Mouse (Mus musculus): ENCODE measurements around the gene Lgr4. TPM values are rescaled to one million over a fixed set of nuclear protein-coding genes. Genes with fewer than 3 reads are reported as not detected.

Gene Lgr4
- total RNA-seq, 2 experiments from 2014 or later, result 108 to 133 TPM

DNA sequence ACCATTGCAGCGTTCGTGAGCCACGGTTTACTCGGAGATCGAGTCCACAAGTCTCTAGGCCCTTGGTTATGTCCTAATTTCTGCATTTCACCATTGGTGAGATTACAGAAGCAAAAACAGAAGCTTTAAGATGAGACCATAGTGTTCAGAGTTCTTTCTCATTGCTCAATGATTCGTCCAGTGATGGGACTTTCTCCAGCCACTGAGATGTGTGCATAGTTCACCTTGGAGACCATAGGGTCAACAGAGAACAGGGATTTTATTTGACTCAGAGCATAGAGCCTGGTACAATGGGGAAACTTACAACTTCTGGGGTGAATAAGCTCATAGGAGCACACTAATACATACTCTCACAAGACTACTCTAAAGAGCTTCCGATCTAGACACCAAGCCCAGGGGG, 3.0 kb downstream of the Lgr4 start:
- no peak for DNase-seq (ENCODE audit: low spot score in 2 of 2)

DNA sequence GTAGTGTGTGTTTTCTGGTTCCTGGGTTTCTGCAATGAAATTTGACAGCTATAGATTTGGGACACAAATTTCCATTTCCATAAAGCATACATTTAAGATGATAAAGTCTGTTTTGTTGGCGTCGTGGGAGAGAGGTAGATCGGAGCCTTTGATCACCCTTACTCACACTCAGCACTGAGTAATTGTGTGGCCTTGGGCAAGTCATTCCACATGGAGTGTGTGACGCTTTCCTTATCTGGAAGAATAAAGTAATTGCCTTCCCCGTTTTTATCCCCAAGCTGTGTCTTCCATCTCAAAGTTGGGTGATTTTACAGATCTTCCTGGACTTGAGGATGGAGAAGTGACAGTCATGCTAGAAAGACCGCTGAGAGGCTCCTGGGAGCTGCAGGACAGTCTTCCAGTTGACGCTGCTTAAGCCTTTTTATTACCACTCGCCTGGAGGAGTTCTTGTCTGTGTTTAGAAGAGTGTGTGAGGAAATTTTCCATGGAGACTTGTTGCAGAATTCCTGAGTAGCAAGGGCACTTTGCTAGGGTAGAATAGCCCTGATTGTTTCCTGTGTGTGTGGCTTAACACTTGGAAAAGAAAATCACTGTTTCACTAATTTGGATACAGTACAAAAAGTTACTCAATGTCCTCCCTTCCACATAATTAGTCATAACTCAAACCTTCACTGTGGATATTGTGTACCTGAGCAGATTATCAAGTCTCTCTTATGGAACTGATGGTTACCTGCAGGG, 4.0 kb downstream of the Lgr4 start:
- no peak for DNase-seq (ENCODE audit: low spot score in 2 of 2)

DNA sequence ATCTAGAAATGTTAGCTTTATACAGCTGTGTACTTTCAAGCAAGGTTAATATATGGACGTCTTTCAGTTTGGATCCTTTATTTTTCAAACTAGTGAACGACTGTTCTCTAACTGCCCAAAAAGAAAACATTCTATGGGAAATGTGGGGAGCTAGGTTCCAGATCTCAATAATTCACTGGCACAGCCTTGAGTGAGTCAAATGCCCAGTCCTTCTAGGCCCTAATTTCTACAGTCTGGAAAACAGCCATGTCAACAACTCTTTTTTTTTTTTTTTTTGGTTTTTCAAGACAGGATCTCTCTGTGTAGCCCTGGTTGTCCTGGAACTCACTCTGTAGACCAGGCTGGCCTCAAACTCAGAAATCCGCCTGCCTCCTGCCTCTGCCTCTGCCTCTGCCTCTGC, 4.9 kb downstream of the Lgr4 start:
- DNase-seq (ENCODE audit: low spot score in 2 of 2), result no peak

DNA sequence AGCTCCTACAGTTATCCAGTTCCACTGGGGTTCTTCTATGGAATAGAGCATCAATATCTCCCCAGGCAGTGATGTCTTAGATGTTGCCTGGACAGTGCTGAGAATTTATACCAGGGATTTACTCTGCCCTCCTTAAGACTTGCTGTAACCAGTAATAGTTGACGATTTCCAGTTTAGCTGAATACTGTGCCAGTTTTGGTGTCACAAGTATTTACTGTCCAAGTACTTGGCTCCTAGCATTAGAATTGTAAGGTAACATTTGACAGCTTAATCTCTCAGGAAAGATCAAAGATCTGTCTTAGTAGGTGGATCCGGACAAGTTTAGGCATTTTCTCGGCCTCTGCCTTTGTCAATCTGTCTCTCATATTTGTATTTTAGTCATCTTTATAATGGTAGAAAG, 5.6 kb downstream of the Lgr4 start:
- DNase-seq (ENCODE audit: low spot score in 2 of 2), result no peak

DNA sequence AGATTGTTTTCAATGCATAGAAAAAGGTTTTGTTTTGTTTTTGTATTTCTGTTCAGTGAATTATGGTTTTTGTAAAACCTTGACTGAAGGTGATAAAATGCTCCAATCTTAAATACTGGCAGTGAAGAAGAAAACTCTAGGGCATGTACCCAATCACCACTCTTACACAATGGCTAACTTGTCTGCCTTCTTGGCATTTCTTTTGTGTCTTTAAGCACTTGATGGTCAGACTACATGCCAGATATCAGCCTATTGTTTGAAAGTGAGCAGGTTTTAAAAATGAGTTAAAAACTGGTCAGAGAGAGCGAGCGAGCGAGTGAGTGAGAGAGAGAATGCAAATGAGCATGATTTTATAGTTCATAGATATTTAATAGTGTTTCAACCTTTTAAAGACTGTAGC, 6.5 kb downstream of the Lgr4 start:
- DNase-seq (ENCODE audit: low spot score in 2 of 2), result no peak

DNA sequence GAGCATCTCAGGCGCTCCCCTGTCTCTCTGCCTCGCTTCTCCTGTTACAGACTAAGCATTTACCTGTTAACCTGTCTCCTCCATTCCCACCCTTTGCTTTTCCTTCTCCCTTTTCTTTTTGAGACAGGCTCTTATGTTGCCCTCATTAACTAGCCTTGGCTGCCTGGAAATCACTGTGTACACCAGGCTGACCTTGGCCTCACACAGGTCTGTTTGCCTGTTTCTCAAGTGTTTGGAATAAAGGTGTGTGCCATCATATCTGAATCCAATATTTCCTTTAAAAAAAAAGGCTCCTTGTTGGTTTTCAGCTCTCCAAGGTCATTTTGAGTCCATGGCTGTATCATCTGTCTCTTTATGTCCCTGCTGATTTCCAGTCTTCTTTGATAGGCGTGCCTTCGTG, 9.5 kb downstream of the Lgr4 start:
- no peak for DNase-seq (ENCODE audit: low spot score in 2 of 2)

DNA sequence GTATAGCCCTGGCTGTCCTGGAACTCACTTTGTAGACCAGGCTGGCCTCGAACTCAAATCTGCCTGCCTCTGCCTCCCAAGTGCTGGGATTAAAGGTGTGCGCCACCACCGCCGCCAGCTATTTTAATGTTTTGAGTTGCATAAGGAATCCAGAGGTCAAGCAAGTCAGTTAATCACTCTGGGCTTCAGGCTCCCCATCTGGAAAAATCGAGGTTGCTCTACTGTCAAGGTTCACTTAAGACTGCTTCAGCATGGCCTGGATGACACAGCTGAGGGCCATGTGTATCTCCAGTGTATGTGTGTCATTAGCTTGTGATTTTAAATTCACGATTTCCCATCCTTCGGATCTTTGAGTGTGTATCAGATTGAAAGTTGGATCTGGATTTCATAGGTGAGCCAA, 10.0 kb downstream of the Lgr4 start:
- DNase-seq (ENCODE audit: low spot score in 2 of 2), result no peak

DNA sequence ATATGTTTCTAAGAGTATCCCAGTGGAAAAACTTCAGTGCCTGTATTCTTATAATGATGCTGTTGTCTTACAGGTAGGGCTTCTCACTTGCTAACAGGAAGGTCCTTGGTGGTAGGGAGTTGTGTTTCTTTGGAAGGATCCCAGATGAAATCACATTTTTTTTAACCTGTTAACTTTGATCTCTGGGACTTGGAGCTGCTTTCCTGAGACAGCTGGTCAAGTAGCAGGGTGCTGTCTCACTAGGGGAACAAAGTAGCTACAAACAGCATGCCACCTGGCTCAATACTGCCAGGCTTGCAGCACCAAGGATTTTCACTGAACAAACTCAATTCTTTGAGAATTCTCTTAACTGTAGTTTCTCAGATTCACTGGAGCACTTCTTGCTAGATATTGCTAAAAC, 10.4 kb downstream of the Lgr4 start:
- DNase-seq (ENCODE audit: low spot score in 2 of 2), result no peak

DNA sequence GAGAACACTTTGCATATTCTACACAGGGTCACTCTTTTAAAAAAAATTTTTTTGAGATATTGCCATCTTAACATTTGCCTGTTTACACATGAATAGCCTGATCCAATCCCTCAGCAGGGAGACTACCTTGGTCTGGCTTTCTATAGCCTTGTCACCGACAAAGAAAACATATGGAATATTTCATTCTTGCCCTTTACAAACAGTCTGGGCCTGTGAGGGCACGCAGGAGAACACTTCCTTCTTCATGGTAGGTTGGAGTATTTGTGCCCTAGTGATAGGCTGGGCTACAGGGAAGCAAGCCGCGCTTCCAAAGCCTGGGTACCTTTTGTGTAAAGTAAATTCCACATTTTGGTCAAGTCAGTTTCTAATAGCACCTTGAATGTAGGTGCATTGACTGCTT, 11.3 kb downstream of the Lgr4 start:
- DNase-seq (ENCODE audit: low spot score in 2 of 2), result no peak

DNA sequence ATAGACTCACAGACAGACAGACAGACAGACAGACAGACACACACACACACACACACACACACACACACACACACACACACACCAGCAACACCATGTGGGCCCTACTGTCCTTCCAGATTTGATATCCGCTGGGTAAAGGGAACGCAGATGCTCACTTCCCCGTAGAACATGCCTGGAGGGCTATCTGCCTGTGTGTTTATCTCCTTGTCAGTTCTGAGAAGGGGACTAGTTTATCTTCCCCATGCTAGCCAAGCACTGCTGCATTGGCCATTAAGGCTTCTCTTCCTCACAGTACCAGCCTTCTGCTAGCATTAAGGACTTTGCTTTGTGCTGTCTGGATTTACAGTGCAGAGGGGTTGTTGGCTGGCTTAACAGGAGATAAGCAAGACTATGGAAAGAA, 11.8 kb downstream of the Lgr4 start:
- no peak for DNase-seq (ENCODE audit: low spot score in 2 of 2)

DNA sequence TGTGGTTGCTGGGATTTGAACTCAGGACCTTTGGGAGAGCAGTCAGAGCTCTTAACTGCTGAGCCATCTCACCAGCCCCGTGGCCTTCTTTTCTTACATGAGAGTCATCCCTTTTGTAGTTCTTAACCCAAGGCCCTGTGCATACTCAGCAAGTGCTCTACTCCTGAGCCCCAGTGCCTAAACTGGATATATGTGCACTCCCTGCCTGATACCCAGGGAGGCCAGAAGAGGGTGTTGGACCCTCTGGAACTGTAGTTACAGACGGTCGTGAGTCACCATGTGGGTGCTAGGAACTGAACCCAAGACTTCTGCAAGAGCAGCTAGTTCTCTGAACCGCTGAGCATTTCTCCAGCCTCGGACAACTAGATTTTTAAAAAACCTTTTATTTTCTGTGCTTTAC, 12.9 kb downstream of the Lgr4 start:
- DNase-seq (ENCODE audit: low spot score in 2 of 2), result no peak

DNA sequence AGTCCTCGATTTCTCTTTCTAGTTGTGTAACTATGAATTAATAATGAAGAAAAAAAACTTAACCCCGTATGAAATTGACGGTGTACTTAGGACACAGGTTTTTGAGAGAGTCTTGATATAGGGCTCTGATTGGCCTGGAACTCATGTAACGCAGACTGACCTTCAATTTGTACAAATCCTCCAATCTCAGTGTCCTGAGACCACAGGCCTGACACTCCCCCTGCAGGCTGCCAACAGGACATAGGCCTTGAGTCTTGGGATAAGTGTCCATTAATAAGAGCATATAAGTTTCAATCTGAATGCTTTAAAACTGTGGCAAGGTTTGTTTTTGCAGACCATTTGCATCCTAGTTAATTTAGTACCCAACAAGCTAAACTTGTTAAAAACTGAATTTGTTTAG, 13.3 kb downstream of the Lgr4 start:
- no peak for DNase-seq (ENCODE audit: low spot score in 2 of 2)

DNA sequence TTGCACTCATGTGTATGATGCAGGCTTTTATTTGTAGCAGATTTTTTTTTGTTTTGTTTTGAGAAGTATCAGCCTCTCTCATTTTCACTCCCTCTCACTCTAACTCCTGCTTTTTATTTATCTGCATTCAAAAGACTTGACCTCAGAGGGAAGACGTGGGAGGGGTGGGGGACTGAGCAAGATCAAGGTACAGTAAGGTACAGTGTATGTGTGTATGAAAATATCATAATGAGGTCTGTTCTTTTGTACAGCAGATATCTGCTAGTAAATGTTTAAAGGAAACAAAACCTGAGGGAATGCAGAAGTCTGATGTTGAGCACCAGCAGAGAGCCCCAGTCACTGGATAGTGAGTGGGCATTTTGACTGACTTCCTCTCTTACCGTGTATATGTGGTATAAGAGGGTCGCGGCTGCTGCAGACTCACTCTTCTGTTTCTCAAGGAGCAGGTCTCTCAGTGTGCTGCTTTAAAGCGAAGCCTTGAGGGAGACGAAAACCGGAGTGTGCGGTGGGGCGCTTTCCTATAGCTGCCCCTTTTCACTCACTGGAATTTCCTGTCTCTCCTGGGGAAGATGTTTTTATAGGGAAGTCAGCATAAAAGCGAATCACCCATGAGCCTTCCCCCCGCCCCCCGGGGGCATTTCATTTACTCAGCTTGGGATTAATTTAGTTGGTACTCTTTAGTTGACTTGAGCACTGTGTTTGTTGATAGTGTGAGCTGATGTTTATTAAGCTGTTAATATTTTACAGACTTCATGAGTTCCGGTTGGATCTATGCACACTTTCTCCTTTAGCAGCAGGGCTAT, 14.7 kb downstream of the Lgr4 start:
- DNase-seq (ENCODE audit: low spot score in 2 of 2), result no peak

DNA sequence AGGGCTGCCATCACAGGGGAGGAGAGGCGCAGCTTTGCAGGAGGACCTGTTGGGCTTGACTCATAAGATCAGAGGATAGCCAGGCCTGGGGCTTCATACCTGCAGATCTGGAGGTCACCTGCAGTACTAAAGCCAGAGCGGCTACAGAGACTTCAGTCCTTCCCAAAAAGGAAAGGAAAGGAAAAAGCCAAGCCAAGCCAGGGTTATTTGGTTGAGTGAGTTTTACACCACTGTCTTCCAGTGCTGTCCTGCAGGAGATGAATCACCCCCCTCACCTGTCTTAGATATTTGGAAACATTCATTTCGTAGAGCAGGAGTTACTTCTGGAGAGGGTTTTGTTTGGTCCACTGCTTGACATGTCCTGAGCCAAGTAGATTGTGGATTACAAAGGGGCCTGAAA, 15.7 kb downstream of the Lgr4 start:
- no peak for DNase-seq (ENCODE audit: low spot score in 2 of 2)

DNA sequence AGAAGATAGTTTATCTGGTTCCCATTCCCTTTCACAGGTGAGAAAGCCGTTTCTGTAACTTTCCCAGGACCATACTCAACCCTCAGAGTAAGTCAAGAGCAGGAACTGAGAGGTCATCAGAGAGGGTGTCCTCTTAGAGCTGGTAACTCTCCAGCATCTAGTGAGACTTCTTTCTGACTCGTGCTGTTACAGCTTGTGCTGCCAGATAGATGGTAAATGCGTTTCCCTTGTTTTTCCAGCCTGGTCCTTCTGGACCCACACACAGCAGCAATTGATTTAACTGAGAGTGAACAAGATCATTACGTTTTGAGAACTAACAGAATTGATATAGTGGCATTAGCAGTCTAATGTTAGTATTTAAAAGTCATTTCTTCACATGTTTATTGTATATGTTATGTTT, 16.6 kb downstream of the Lgr4 start:
- DNase-seq (ENCODE audit: low spot score in 2 of 2), result no peak

DNA sequence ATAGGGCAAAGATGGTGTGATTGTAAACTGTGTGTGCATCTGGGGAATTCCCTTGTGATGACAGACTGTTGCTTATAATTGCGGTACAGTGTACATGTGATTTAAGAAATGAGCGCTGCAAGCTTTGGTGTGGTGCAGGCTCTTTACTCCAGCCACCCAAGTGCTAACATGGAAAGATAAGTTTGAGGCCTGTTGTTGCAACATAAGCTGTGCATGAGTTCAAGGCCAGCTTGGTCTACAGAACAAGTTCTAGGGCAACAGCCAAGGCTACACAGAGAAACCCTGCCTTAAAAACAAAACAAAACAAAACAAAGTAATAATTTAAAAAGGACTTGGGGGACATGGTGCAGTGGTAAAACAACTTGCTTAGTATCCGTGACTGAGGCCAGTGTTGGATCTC, 17.7 kb downstream of the Lgr4 start:
- DNase-seq (ENCODE audit: low spot score in 2 of 2), result no peak

DNA sequence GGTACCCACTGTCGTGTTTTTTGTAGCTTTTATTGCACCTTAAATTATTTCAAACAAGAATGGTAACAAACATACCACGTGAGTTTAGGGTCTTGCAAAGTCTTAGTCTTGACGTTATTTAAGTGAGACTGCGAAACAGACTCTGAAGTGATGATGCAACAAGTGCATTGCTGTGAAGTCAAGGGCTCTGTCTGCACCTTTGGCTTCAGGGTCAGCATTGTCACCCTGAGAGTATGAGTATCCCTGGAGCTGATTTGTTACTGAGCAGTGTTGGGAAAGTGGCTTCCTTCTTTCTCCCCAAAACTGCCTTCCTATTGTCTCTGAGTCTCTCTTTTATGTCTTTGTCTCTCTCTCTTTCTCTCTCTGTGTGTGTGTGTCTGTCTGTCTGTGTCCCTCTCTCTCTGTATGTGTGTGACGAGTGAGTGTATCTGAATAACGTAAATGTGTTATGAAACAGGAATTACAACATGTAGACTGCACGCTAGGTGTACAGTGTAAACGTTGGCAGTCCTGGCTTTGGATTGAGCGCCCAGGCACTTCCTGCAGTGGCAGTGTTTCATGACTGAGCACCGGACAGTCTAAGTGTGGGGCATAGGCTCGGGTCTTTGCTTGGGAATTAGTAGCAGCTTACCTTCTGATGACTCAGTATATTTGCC, 18.4 kb downstream of the Lgr4 start:
- no peak for DNase-seq (ENCODE audit: low spot score in 2 of 2)

DNA sequence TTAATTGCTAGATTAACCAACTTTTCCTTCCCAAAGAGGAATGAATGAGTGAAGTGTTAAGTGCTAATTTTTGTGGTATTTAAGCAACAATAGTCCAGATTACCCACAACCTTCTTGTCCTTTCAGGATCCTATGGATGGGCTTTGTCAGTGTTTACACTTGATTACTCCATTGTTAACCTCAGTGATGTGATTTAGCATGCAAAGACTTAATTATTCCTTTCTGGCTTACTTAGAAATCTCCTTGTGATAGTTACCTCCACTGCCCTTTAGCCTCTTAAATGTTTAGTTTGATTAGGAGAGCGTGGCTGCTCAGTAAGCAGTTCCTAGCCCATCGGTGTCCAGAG, 18.9 kb downstream of the Lgr4 start:
- no peak for DNase-seq (ENCODE audit: low spot score in 2 of 2)

DNA sequence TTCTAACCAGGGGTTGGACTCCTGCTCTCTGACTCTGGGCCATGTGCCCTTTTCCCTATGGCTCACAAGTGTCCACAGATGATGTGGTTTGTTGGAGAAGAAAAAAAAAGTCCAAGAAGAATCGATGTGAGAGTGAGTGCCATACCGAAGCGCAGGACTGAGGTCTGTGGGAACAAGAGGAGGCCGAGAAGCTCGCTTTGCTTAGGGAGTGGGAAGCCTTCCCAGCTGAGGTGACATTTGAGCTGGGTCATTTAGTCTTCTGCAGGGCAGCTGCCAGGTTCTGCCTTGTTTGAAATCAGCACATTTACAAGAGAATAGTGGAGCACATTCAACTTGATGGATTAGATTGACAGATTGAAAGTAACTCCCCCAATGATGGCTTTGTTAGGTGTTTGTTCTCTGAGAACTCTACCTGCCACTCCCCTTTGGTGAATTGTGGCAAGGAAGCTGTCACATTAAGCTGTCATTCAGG, 24.6 kb downstream of the Lgr4 start:
- no peak for DNase-seq (ENCODE audit: low spot score in 2 of 2)

DNA sequence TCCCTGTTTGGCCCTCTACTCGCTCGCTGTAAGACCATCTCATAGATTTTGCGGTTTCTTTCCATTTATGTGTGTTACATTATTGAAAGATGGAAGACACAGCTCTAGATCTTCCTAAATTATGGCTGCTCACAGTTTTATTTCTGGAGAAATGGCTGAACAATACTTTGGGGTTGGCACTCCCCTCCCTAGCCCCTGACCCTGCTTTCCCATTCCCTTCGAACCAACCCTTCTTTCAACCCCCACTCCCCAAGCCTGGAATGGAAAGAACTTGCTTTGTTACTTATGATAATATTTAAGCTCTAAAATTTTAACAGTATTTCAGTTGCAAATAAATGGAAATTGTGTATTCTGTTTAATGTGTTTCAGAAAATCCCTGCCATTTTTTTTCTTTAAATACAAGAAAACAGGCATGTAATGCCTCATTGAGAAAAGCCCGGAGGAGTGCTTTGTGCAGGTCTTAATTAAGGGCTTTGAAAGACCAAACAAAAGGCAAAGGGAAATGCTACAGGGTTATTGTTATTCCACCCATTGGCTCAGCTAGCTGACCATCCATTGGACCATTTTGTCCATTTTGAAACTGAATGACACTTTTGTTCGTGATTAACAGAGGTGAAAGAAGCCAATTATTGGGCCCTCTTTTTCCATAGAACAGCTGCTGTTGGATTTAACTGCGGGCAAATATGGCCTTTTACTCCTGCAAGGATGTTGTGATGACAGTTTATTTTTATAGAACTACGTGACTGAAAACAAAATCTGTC, 25.5 kb downstream of the Lgr4 start:
- DNase-seq (ENCODE audit: low spot score in 2 of 2), result no peak

DNA sequence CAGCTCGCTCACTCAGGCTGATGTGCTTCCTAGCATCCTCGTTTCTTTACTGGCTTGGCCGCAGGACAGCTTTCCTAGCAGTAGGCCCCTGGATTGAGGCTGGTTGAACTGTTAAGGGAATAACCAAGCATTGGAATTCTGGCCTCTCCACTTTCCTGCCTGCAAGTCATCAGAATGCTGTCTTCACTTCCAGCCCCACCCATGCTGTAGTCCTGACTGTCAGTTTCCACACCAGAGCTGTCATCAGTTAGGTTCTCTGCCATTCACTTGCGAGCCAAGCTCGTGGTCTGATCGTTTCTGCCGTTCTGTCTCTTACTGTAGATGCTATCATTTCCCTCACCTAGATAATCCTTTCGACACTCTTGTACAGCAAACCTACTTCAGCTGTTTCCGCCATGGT, 27.5 kb downstream of the Lgr4 start:
- no peak for DNase-seq (ENCODE audit: low spot score in 2 of 2)

DNA sequence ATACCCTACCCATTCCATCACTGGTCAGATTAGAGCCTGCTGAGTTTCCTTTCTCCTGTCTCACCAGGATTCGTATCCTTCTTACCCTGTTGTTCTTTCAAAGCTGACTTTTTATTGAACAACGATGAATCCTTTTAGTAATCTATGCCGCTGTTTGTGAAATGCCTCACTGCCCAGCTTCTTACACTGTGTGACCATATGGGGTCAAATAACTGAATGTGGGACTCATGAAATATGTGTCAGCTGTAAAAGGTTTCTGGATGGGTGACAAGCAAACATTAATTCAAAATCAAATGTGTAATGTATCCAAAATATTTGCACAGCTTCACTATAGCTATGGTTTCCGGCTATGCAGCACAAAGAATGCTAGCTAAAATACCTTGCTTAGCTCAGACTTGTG, 28.1 kb downstream of the Lgr4 start:
- DNase-seq (ENCODE audit: low spot score in 2 of 2), result no peak

Measured in adrenal gland, postnatal 4 days (tissue).